Mouse (Mus musculus) MEL (cell line): ENCODE measurements around the gene Ttc39a. TPM values are rescaled to one million over a fixed set of nuclear protein-coding genes. Genes with fewer than 3 reads are reported as not detected.

Experiments used
- DNase-seq: peaks from one replicate; pipeline ENCODE4 v3.0.0; 2011; ENCODE audit warnings: low read depth, low spot score
- H3K27ac ChIP-seq: 2 replicates; pipeline ENCODE4 v1.5.1; 2012; ENCODE audit warnings: low read depth, mild to moderate bottlenecking, control low read depth, low read length, moderate library complexity; ENCODE audit not compliant: control insufficient read depth
- H3K27me3 ChIP-seq, 2 experiments: fragments of 150-350 bp in 1 of 2; sonication (generic) in 1 of 2; 2 replicates each; pipeline ENCODE4 v1.6.1; 2012; ENCODE audit warnings: low read length in 2 of 2, mild to moderate bottlenecking in 2 of 2, improper control_type of control experiment in 1 of 2, moderate library complexity in 1 of 2; ENCODE audit not compliant: insufficient read depth in 2 of 2, control insufficient read depth in 1 of 2
- H3K36me3 ChIP-seq, 2 experiments: 2 replicates each; pipeline ENCODE4 v1.6.1; 2012 to 2014; ENCODE audit warnings: low read length in 2 of 2, improper control_type of control experiment in 1 of 2, inconsistent platforms in 1 of 2, mild to moderate bottlenecking in 1 of 2; ENCODE audit not compliant: insufficient read depth in 2 of 2, control insufficient read depth in 1 of 2
- H3K4me1 ChIP-seq, 2 experiments: fragments of 150-350 bp in 1 of 2; sonication (generic) in 1 of 2; 2 replicates each; pipeline ENCODE4 v1.6.1; 2012; ENCODE audit warnings: low read length in 2 of 2, improper control_type of control experiment in 1 of 2, mild to moderate bottlenecking in 1 of 2; ENCODE audit not compliant: insufficient read depth in 2 of 2, control insufficient read depth in 1 of 2
- H3K4me3 ChIP-seq, 2 experiments: fragments of 150-350 bp in 1 of 2; sonication (generic) in 1 of 2; 2 replicates each; pipeline ENCODE4 v1.5.1; 2012; ENCODE audit warnings: low read depth in 2 of 2, low read length in 2 of 2, mild to moderate bottlenecking in 2 of 2, moderate library complexity in 2 of 2, control low read depth in 1 of 2, improper control_type of control experiment in 1 of 2; ENCODE audit not compliant: control insufficient read depth in 1 of 2, insufficient read depth in 1 of 2
- H3K79me2 ChIP-seq: 2 replicates; pipeline ENCODE4 v1.6.1; 2012; ENCODE audit warnings: mild to moderate bottlenecking, low read length, moderate library complexity; ENCODE audit not compliant: control insufficient read depth, poor library complexity, insufficient read depth
- H3K9ac ChIP-seq: 2 replicates; pipeline ENCODE4 v1.6.1; 2012; ENCODE audit warnings: low read depth, mild to moderate bottlenecking, control low read depth, low read length, moderate library complexity; ENCODE audit not compliant: control insufficient read depth, poor library complexity, severe bottlenecking
- H3K9me3 ChIP-seq: fragments of 150-350 bp; sonication (generic); replicated peaks from 2 replicates; pipeline ENCODE4 v1.6.1; 2012; ENCODE audit warnings: mild to moderate bottlenecking, low read length, improper control_type of control experiment, moderate library complexity; ENCODE audit not compliant: insufficient read depth
- CHD1 ChIP-seq: IDR thresholded peaks from 2 replicates; pipeline ENCODE4 v1.6.1; 2012; ENCODE audit warnings: low read depth, mild to moderate bottlenecking, inconsistent platforms, low read length, improper control_type of control experiment
- CHD2 ChIP-seq: IDR thresholded peaks from 2 replicates; pipeline ENCODE4 v1.6.1; 2011; ENCODE audit warnings: low read length, improper control_type of control experiment
- CTCF ChIP-seq, 3 experiments: IDR thresholded peaks in 2 of 3; conservative IDR thresholded peaks in 1 of 3; 2 replicates each; pipeline ENCODE4 v1.5.1; 2011 to 2012; ENCODE audit warnings: low read length in 3 of 3, low read depth in 2 of 3, mild to moderate bottlenecking in 2 of 3, improper control_type of control experiment in 1 of 3, inconsistent platforms in 1 of 3, mixed read lengths in 1 of 3, moderate library complexity in 1 of 3; ENCODE audit not compliant: control insufficient read depth in 1 of 3, insufficient read depth in 1 of 3, poor library complexity in 1 of 3, severe bottlenecking in 1 of 3
- E2F4 ChIP-seq: IDR thresholded peaks from 2 replicates; pipeline ENCODE4 v1.6.1; 2011; ENCODE audit warnings: low read depth, low read length, improper control_type of control experiment, borderline replicate concordance
- EP300 ChIP-seq, 2 experiments: IDR thresholded peaks; 2 replicates each; pipeline ENCODE4 v1.6.1; 2011; ENCODE audit warnings: improper control_type of control experiment in 2 of 2, low read length in 2 of 2, low read depth in 1 of 2, mild to moderate bottlenecking in 1 of 2
- ETS1 ChIP-seq: IDR thresholded peaks from 2 replicates; pipeline ENCODE4 v1.6.1; 2012; ENCODE audit warnings: low read depth, mild to moderate bottlenecking, inconsistent platforms, low read length, improper control_type of control experiment, moderate library complexity
- GATA1 ChIP-seq: IDR thresholded peaks from 2 replicates; pipeline ENCODE4 v1.6.1; 2011; ENCODE audit warnings: low read depth, low read length, improper control_type of control experiment
- JUND ChIP-seq: IDR thresholded peaks from 2 replicates; pipeline ENCODE4 v1.6.1; 2011; ENCODE audit warnings: low read depth, mild to moderate bottlenecking, improper control_type of control experiment, low read length
- MAFK ChIP-seq: IDR thresholded peaks from 2 replicates; pipeline ENCODE4 v1.6.1; 2011; ENCODE audit warnings: low read depth, mild to moderate bottlenecking, low read length, improper control_type of control experiment, borderline replicate concordance
- RAD21 ChIP-seq: IDR thresholded peaks from 2 replicates; pipeline ENCODE4 v1.6.1; 2011; ENCODE audit warnings: mild to moderate bottlenecking, low read depth, low read length, improper control_type of control experiment
- RCOR1 ChIP-seq: IDR thresholded peaks from 2 replicates; pipeline ENCODE4 v1.6.1; 2012; ENCODE audit warnings: low read depth, mild to moderate bottlenecking, inconsistent platforms, low read length, improper control_type of control experiment
- SIN3A ChIP-seq: IDR thresholded peaks from 2 replicates; pipeline ENCODE4 v1.6.1; 2012; ENCODE audit warnings: low read length, improper control_type of control experiment, inconsistent platforms
- SMC3 ChIP-seq: IDR thresholded peaks from 2 replicates; pipeline ENCODE4 v1.6.1; 2011; ENCODE audit warnings: low read depth, low read length, improper control_type of control experiment
- TAL1 ChIP-seq: IDR thresholded peaks from 2 replicates; pipeline ENCODE4 v1.6.1; 2012; ENCODE audit warnings: mild to moderate bottlenecking, inconsistent platforms, low read length, moderate library complexity, mixed read lengths
- UBTF ChIP-seq: IDR thresholded peaks from 2 replicates; pipeline ENCODE4 v1.6.1; 2012; ENCODE audit warnings: low read depth, mild to moderate bottlenecking, inconsistent platforms, low read length, improper control_type of control experiment, moderate library complexity, borderline replicate concordance; ENCODE audit not compliant: insufficient read depth
- USF2 ChIP-seq, 2 experiments: IDR thresholded peaks; 2 replicates each; pipeline ENCODE4 v1.6.1; 2011 to 2012; ENCODE audit warnings: improper control_type of control experiment in 2 of 2, low read length in 2 of 2, borderline replicate concordance in 1 of 2, inconsistent platforms in 1 of 2, low read depth in 1 of 2, mild to moderate bottlenecking in 1 of 2; ENCODE audit not compliant: insufficient read depth in 1 of 2
- ZC3H11A ChIP-seq: IDR thresholded peaks from 2 replicates; pipeline ENCODE4 v1.6.1; 2012; ENCODE audit warnings: low read depth, mild to moderate bottlenecking, inconsistent platforms, low read length, improper control_type of control experiment
- ZKSCAN1 ChIP-seq: IDR thresholded peaks from 2 replicates; pipeline ENCODE4 v1.6.1; 2012; ENCODE audit warnings: low read depth, mild to moderate bottlenecking, inconsistent platforms, low read length, improper control_type of control experiment, moderate library complexity
- ZNF384 ChIP-seq: IDR thresholded peaks from 2 replicates; pipeline ENCODE4 v1.6.1; 2012; ENCODE audit warnings: low read depth, mild to moderate bottlenecking, inconsistent platforms, low read length, improper control_type of control experiment
- polyA plus RNA-seq, 2 experiments: library from polyadenylated mRNA; stranded (reverse) in 1 of 2; unstranded in 1 of 2; fragments of >175 nt in 1 of 2; fragments of >200 nt in 1 of 2; gene quantifications; 2 replicates each; pipeline versions ENCODE4 v1.2.1 to v1.2.4; 2012; ENCODE audit warnings: low replicate concordance in 2 of 2, low read depth in 1 of 2; ENCODE audit not compliant: insufficient read length in 2 of 2, insufficient read depth in 1 of 2, missing spikeins in 1 of 2
- total RNA-seq: library from RNA; depleted of rRNA; stranded (reverse); fragments of 300-350 nt; gene quantifications from 2 replicates; pipeline ENCODE4 v1.2.3, GENCODE M21; 2012

Gene Ttc39a
- total and polyA plus RNA-seq, 3 experiments = 2.8 to 4.2 TPM; not detected in 1

DNA sequence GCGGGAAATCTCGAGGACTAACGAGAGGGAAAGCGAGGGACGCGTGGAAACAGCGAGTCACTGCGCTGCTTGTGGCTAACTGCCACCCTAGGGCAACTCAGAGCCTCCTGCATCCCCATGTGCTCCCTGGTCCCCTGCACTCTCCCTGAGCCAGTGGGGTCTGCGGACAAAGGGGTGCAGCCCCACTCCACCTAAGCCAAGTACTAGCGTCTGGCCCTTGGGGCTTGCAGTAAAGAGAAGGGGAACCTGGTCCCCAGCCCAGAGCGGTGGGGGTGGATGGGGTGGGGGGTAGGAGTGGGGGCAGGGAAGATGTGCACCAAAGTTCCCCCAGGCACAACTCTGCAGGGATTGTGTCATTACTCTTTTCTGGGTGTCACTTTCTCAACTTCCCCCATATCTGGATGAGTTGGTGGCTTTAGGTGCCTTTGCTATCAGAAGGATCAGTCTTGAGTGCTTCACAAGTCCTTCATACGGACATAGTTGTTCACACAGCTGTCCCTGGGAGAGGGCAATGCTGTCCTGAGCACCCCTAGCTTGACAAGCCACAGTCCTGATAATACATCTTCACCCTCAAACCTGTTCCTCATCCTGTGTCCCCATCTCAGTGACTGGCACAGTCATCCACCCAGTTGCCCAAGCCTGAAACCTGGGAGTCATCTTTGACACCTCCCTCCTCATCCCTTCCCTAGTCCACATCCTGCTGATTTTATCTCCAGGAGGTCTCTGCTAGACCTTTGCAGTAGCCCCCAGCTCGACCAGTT, 11.9 kb upstream of the Ttc39a start:
- Histone ChIP-seq H3K9ac (peak overlapping the region; percentile 43), H3K36me3 (peaks cover 0 to 10% of the 10 kb centered on the region in 2 experiments; a peak in 2 of 4 replicates), H3K9me3 (no peaks in the 10 kb centered on the region), H3K27ac (no peak overlapping the region), H3K27me3 (no peaks in the 10 kb centered on the region), H3K4me1 (peaks cover 10 to 21% of the 10 kb centered on the region in 2 experiments; a peak in 3 of 4 replicates), H3K79me2 (no peaks in the 10 kb centered on the region), H3K4me3 (peak overlapping the region; percentile 37 to 60; a peak in 3 of 4 replicates)
- DNase-seq = peak; percentile 28
- no peak for TF ChIP-seq TAL1
- TF ChIP-seq UBTF = no peak
- no peak for TF ChIP-seq CHD1
- no peak for TF ChIP-seq CHD2

DNA sequence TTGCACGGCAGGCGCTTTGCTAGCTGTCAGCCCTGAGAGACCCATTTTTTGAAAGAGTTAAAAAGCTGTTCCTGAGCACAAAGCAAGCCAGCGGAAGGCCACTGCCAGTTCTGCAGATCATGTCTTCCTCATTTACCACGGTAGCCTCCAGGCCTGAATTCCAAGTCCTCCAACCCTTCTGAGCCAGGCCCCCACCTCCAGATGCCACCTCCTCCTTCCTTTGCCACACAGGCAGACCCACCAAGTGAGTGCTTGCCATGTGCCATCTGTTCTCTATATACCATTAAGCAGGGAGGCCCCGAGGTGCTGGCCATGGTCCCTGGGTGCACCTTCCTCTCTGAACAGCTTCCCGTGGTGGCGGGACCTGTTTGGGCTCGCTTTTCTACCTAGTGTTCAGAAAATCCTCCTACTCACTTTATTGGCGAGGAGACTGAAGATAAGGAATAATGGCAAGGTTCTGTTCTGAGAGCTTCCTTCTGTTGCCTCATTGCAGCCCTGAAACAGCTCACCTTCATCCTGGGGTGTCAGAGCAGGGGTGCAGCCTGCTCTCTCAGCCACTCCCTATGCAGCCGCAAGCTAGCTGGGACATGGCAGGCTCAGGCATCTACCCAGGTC, 6.0 kb upstream of the Ttc39a start:
- Histone ChIP-seq H3K9ac (no peak overlapping the region), H3K36me3 (no peaks in the 10 kb centered on the region; a peak in 1 of 4 replicates)
- no peak for DNase-seq
- TF ChIP-seq ZC3H11A (no peak), MAFK (no peak), USF2 (IDR thresholded peaks at IDR 0.05; ENCODE audit: borderline replicate concordance in 1 of 2, insufficient read depth in 1 of 2, low read depth in 1 of 2, low read length in 2 of 2) (no peak), ZNF384 (no peak), SIN3A (no peak), ETS1 (no peak)
- TF ChIP-seq, all 39 proteins: peak for 0
- H3K27me3 ChIP-seq = no peaks in the 10 kb centered on the region
- peaks cover 0 to 4% of the 10 kb centered on the region in 2 experiments; a peak in 2 of 4 replicates for H3K4me1 ChIP-seq
- no peak overlapping the region for H3K27ac ChIP-seq
- H3K9me3 ChIP-seq = no peaks in the 10 kb centered on the region
- H3K4me3 ChIP-seq = no peak overlapping the region
- H3K79me2 ChIP-seq = no peaks in the 10 kb centered on the region

DNA sequence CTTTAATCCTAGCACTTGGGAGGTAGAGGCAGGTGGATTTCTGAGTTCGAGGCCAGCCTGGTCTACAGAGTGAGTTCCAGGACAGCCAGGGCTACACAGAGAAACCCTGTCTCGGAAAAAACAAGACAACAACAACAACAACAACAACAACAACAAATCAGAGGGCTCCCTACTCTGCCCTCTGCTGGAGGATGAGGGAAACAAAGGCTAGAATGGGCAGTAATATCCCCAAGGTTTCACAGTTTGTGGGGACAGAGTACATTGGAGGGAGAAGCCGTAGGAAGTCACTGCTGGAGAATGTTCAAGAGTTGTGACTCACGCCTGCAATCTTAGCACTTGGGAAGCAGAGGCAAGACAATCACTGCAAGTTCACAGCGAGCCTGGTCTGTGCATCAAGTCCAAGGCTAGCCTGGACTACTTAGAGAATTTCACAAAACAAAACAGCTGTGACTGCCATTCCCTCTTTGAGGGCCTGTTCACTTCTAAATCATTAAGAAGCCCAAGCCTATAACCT, 5.2 kb upstream of the Ttc39a start:
- Histone ChIP-seq H3K36me3 (no peaks in the 10 kb centered on the region; a peak in 1 of 4 replicates), H3K9ac (no peak overlapping the region), H3K27me3 (no peaks in the 10 kb centered on the region), H3K4me3 (no peak overlapping the region), H3K27ac (no peak overlapping the region), H3K9me3 (no peaks in the 10 kb centered on the region), H3K4me1 (peaks cover 0 to 9% of the 10 kb centered on the region in 2 experiments; a peak in 2 of 4 replicates), H3K79me2 (no peaks in the 10 kb centered on the region; the same call in 1 of the 2 replicates)
- DNase-seq = no peak
- TF ChIP-seq RAD21 (no peak; the same call in none of the 2 replicates), ZC3H11A (no peak), EP300 (IDR thresholded peaks at IDR 0.05; ENCODE audit: low read depth in 1 of 2, low read length in 2 of 2) (no peak), SMC3 (peak; percentile 33), CTCF (IDR thresholded peaks at IDR 0.05 in 2 of 3, conservative IDR thresholded peaks at IDR 0.05 in 1 of 3; ENCODE audit: control insufficient read depth in 1 of 3, insufficient read depth in 1 of 3, low read depth in 2 of 3, low read length in 3 of 3, poor library complexity in 1 of 3, severe bottlenecking in 1 of 3) (peak; percentile 19 to 41 (median 30); a peak in 4 of 6 replicates), RCOR1 (no peak), JUND (no peak), SIN3A (no peak), E2F4 (no peak), MAFK (no peak), GATA1 (no peak), ZKSCAN1 (no peak)
